ENCODE assay signal across 27 mouse cellular contexts in the genomic region with DNA sequence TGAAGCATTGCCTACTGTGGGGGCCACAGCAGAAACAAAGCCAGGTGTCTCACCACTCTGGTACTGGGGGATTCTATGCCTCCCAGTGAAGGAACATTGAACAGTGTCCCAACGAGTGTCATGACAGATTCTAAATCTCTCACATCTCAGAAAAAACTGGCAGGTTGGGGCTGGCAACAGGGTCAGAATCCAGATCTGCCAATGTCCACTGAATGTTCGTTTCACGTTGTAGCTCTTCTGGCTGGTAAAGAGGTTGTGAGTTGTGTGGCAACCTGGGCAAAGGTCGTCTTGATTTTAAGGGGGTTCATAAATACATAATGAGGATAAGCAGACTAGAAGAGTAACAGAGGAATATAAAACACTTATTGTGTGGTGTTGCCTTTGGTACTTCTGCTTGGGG.
"Had no signal": no experiment of that assay in that cellular context is flagged by ENCODE, and none has a peak within 500 bp of the region (broad histone marks: within the 10 kb centered on the region; RNA-seq: fewer than 3 reads in every experiment).

No protein-coding gene starts in this region.

- H3K27ac ChIP-seq: gastrocnemius, adult 2 months; heart, adult 2 months; heart, embryonic 13.5 days; heart, embryonic 15.5 days; hindbrain, embryonic 10.5 days; hindbrain, embryonic 12.5 days; hindbrain, embryonic 14.5 days; kidney, embryonic 15.5 days; kidney, postnatal 0 days; limb, embryonic 13.5 days; limb, embryonic 15.5 days; liver, embryonic 13.5 days; liver, embryonic 15.5 days had no signal

- H3K36me3 ChIP-seq: heart, embryonic 13.5 days; heart, embryonic 15.5 days; hindbrain, embryonic 10.5 days; hindbrain, embryonic 12.5 days; kidney, embryonic 15.5 days; limb, embryonic 13.5 days; limb, embryonic 15.5 days; liver, embryonic 13.5 days; liver, embryonic 15.5 days had no signal

- DNase-seq: gastrocnemius, adult 2 months; gastrocnemius, postnatal 10 days; gastrocnemius, postnatal 25 days; heart, adult 2 months; heart, postnatal 4 days; kidney, adult 18-20 months; kidney, adult 9 months; kidney, postnatal 14 days; kidney, postnatal 36 days; layer of hippocampus, adult 9-11 months; layer of hippocampus, postnatal 36 days; left cerebral cortex, postnatal 4 days; liver, embryonic 13.5 days had no signal

- H3K4me2 ChIP-seq: heart, embryonic 11.5 days; heart, embryonic 13.5 days; heart, embryonic 15.5 days; hindbrain, embryonic 12.5 days; hindbrain, embryonic 14.5 days; kidney, embryonic 15.5 days; limb, embryonic 13.5 days; limb, embryonic 15.5 days; liver, embryonic 13.5 days; liver, embryonic 15.5 days had no signal

- H3K4me1 ChIP-seq: heart, embryonic 15.5 days; kidney, embryonic 15.5 days; limb, embryonic 15.5 days; liver, embryonic 13.5 days; liver, embryonic 15.5 days had no signal

- H3K9me3 ChIP-seq: heart, embryonic 13.5 days; heart, embryonic 15.5 days; hindbrain, embryonic 10.5 days; hindbrain, embryonic 12.5 days; kidney, embryonic 15.5 days; limb, embryonic 13.5 days; limb, embryonic 15.5 days; liver, embryonic 13.5 days; liver, embryonic 15.5 days had no signal

- H3K4me3 ChIP-seq: gastrocnemius, adult 2 months; heart, adult 2 months; heart, embryonic 13.5 days; heart, embryonic 15.5 days; hindbrain, embryonic 10.5 days; hindbrain, embryonic 12.5 days; kidney, embryonic 15.5 days; limb, embryonic 13.5 days; limb, embryonic 15.5 days; liver, embryonic 13.5 days; liver, embryonic 15.5 days had no signal

- H3K9ac ChIP-seq: heart, embryonic 13.5 days; heart, embryonic 15.5 days; hindbrain, embryonic 12.5 days; hindbrain, embryonic 14.5 days; kidney, embryonic 15.5 days; limb, embryonic 13.5 days; limb, embryonic 15.5 days; liver, embryonic 13.5 days; liver, embryonic 15.5 days had no signal

- H3K27me3 ChIP-seq: heart, embryonic 13.5 days; heart, embryonic 15.5 days; hindbrain, embryonic 12.5 days; kidney, embryonic 15.5 days; limb, embryonic 13.5 days; limb, embryonic 15.5 days; liver, embryonic 13.5 days; liver, embryonic 15.5 days had no signal

- ATAC-seq: hindbrain, embryonic 16.5 days; inflammation-experienced regulatory T-cells, adult 6 months; intestine, postnatal 0 days had no signal
